8 mouse cellular contexts compared by ENCODE assay signal in genomic region chr11:4885385-4885903, GRCm38 (mm10). TPM values are rescaled to one million over a fixed set of nuclear protein-coding genes. Genes with fewer than 3 reads are reported as not detected.
DNase-seq lines count a peak whose midpoint lies in the region; ATAC-seq lines count a peak whose summit lies in the region.

No protein-coding gene starts in this region.

- peaks cover 2% of the 10 kb centered on the region; the same call in 1 of the 2 replicates for H3K36me3 ChIP-seq in forebrain, embryonic 11.5 days (ENCODE audit: control insufficient read depth, insufficient read depth, low read length)
- peaks cover 68% of the 10 kb centered on the region for H3K36me3 ChIP-seq in forebrain, embryonic 13.5 days (ENCODE audit: poor library complexity, severe bottlenecking)
- peaks cover 73% of the 10 kb centered on the region for H3K36me3 ChIP-seq in midbrain, embryonic 10.5 days
- peaks cover 42% of the 10 kb centered on the region for H3K36me3 ChIP-seq in midbrain, embryonic 15.5 days (replicated peaks)

- ATAC-seq in forebrain, embryonic 11.5 days (replicated peaks; ENCODE audit: low FRiP score) = no peak
- no peak for ATAC-seq in forebrain, embryonic 13.5 days
- no peak for ATAC-seq in midbrain, embryonic 15.5 days (replicated peaks)
- ATAC-seq in granulocyte monocyte progenitor cell, adult 5-6 weeks (replicated peaks; ENCODE audit: poor library complexity, severe bottlenecking) = peak; percentile 63

- H3K4me1 ChIP-seq in forebrain, embryonic 11.5 days (replicated peaks; ENCODE audit: control insufficient read depth, insufficient read depth, low read length) = no peaks in the 10 kb centered on the region
- H3K4me1 ChIP-seq in forebrain, embryonic 13.5 days = no peaks in the 10 kb centered on the region
- 0 out of 2 replicates have a peak, but pooled peaks cover 3% of the 10 kb centered on the region for H3K4me1 ChIP-seq in midbrain, embryonic 10.5 days
- no peaks in the 10 kb centered on the region for H3K4me1 ChIP-seq in midbrain, embryonic 15.5 days

- H3K4me3 ChIP-seq in forebrain, embryonic 11.5 days (ENCODE audit: low read depth, low read length) = no peak overlapping the region
- no peak overlapping the region for H3K4me3 ChIP-seq in forebrain, embryonic 13.5 days
- no peak overlapping the region for H3K4me3 ChIP-seq in midbrain, embryonic 10.5 days
- H3K4me3 ChIP-seq in midbrain, embryonic 15.5 days = no peak overlapping the region

- H3K27ac ChIP-seq in forebrain, embryonic 11.5 days (ENCODE audit: low read depth, low read length) = no peak overlapping the region
- H3K27ac ChIP-seq in forebrain, embryonic 13.5 days = no peak overlapping the region
- no peak overlapping the region for H3K27ac ChIP-seq in midbrain, embryonic 10.5 days (replicated peaks)
- H3K27ac ChIP-seq in midbrain, embryonic 15.5 days = no peak overlapping the region

- H3K27me3 ChIP-seq in forebrain, embryonic 11.5 days (ENCODE audit: control insufficient read depth, insufficient read depth, low read length) = no peaks in the 10 kb centered on the region
- no peaks in the 10 kb centered on the region for H3K27me3 ChIP-seq in forebrain, embryonic 13.5 days
- H3K27me3 ChIP-seq in midbrain, embryonic 10.5 days (ENCODE audit: low read depth, poor library complexity, severe bottlenecking) = no peaks in the 10 kb centered on the region
- no peaks in the 10 kb centered on the region for H3K27me3 ChIP-seq in midbrain, embryonic 15.5 days (replicated peaks)

- 78% methylated on average over 2 of the region's 2 CpGs for WGBS in forebrain, embryonic 11.5 days
- 73% methylated on average over 2 of the region's 2 CpGs for WGBS in forebrain, embryonic 13.5 days
- 75% methylated on average over 2 of the region's 2 CpGs for WGBS in midbrain, embryonic 10.5 days
- 61% methylated on average over 2 of the region's 2 CpGs for WGBS in midbrain, embryonic 15.5 days

- no peak overlapping the region for H3K4me2 ChIP-seq in forebrain, embryonic 11.5 days (ENCODE audit: low read depth, low read length, severe bottlenecking)
- H3K4me2 ChIP-seq in forebrain, embryonic 13.5 days = no peak overlapping the region
- H3K4me2 ChIP-seq in midbrain, embryonic 15.5 days = no peak overlapping the region

- no peak overlapping the region for H3K9ac ChIP-seq in forebrain, embryonic 11.5 days (ENCODE audit: low read length)
- H3K9ac ChIP-seq in forebrain, embryonic 13.5 days = no peak overlapping the region
- H3K9ac ChIP-seq in midbrain, embryonic 15.5 days = no peak overlapping the region

- no peaks in the 10 kb centered on the region for H3K9me3 ChIP-seq in forebrain, embryonic 11.5 days (ENCODE audit: control insufficient read depth, low read length)
- no peaks in the 10 kb centered on the region for H3K9me3 ChIP-seq in forebrain, embryonic 13.5 days (replicated peaks)
- no peaks in the 10 kb centered on the region for H3K9me3 ChIP-seq in midbrain, embryonic 10.5 days (replicated peaks)
- H3K9me3 ChIP-seq in midbrain, embryonic 15.5 days = no peaks in the 10 kb centered on the region

- peak; percentile 72 for DNase-seq in forebrain, embryonic 11.5 days (ENCODE audit: low spot score)
- DNase-seq in midbrain, embryonic 10.5 days (ENCODE audit: low spot score) = peak; percentile 35
- peak; percentile 74 for DNase-seq in adrenal gland, postnatal 10 days
- DNase-seq in lung, postnatal 10 days = peak; percentile 65
- peak; percentile 53 to 82 for DNase-seq in spleen, postnatal 4 days (ENCODE audit: low spot score in 2 of 2)

RNA-seq across cellular contexts. Expression of gene Thoc5, which starts 9.7 kb away (rescaled TPM):
- 54.7 and 61.3 TPM in 2 replicates for polyA plus RNA-seq in forebrain, embryonic 11.5 days (2014; fragmentation: Nextera tagmentation; extraction: Ambion mirVana)
- 59.1 and 60.6 TPM in 2 replicates for polyA plus RNA-seq in forebrain, embryonic 13.5 days (2015; fragmentation: Nextera tagmentation; extraction: Ambion mirVana)
- polyA plus RNA-seq in midbrain, embryonic 10.5 days (2016; fragmentation: Nextera tagmentation; extraction: Ambion mirVana) = 54.9 and 57.9 TPM in 2 replicates
- 58.2 and 59.7 TPM in 2 replicates for polyA plus RNA-seq in midbrain, embryonic 15.5 days (2015; fragmentation: Nextera tagmentation; extraction: Ambion mirVana)
- 10 to 100 TPM; 27.3 to 28.0 TPM for total RNA-seq in adrenal gland, postnatal 10 days (2021)
- total RNA-seq in granulocyte monocyte progenitor cell, adult 5-6 weeks (2014; fragmentation: Nextera tagmentation) = 25.7 and 29.8 TPM in 2 replicates
- 54.6 and 67.6 TPM in 2 replicates for total RNA-seq in granulocyte monocyte progenitor cell, adult 5-6 weeks (2017)

RNA-seq across cellular contexts. Expression of gene Nipsnap1, which starts 11.7 kb away (rescaled TPM):
- 77.5 and 80.0 TPM in 2 replicates for polyA plus RNA-seq in forebrain, embryonic 11.5 days (2014; fragmentation: Nextera tagmentation; extraction: Ambion mirVana)
- polyA plus RNA-seq in forebrain, embryonic 13.5 days (2015; fragmentation: Nextera tagmentation; extraction: Ambion mirVana) = 118 and 120 TPM in 2 replicates
- polyA plus RNA-seq in midbrain, embryonic 10.5 days (2016; fragmentation: Nextera tagmentation; extraction: Ambion mirVana) = 70.8 and 81.2 TPM in 2 replicates
- polyA plus RNA-seq in midbrain, embryonic 15.5 days (2015; fragmentation: Nextera tagmentation; extraction: Ambion mirVana) = 150 and 152 TPM in 2 replicates
- 10 to 100 TPM; 46.3 to 64.4 TPM for total RNA-seq in adrenal gland, postnatal 10 days (2021)
- 13.4 and 22.3 TPM in 2 replicates for total RNA-seq in granulocyte monocyte progenitor cell, adult 5-6 weeks (2014; fragmentation: Nextera tagmentation)
- total RNA-seq in granulocyte monocyte progenitor cell, adult 5-6 weeks (2017) = 17.5 and 20.0 TPM in 2 replicates

RNA-seq across cellular contexts. Expression of gene Nf2, which starts 36.1 kb away (rescaled TPM):
- polyA plus RNA-seq in forebrain, embryonic 11.5 days (2014; fragmentation: Nextera tagmentation; extraction: Ambion mirVana) = 56.1 and 57.4 TPM in 2 replicates
- 56.8 and 58.2 TPM in 2 replicates for polyA plus RNA-seq in forebrain, embryonic 13.5 days (2015; fragmentation: Nextera tagmentation; extraction: Ambion mirVana)
- polyA plus RNA-seq in midbrain, embryonic 10.5 days (2016; fragmentation: Nextera tagmentation; extraction: Ambion mirVana) = 55.5 and 65.1 TPM in 2 replicates
- 63.6 and 66.8 TPM in 2 replicates for polyA plus RNA-seq in midbrain, embryonic 15.5 days (2015; fragmentation: Nextera tagmentation; extraction: Ambion mirVana)
- 10 to 100 TPM; 81.1 to 88.3 TPM for total RNA-seq in adrenal gland, postnatal 10 days (2021)
- 35.6 and 45.1 TPM in 2 replicates for total RNA-seq in granulocyte monocyte progenitor cell, adult 5-6 weeks (2014; fragmentation: Nextera tagmentation)
- total RNA-seq in granulocyte monocyte progenitor cell, adult 5-6 weeks (2017) = 48.0 and 73.3 TPM in 2 replicates
